Mouse (Mus musculus) embryo, embryonic 10 days (tissue): Measurements from ENCODE around the gene Rb1.

Source experiments
- DNase-seq: peaks from one replicate; pipeline ENCODE4 v3.0.0-alpha.2; 2015; ENCODE audit warnings: low spot score

Gene Rb1

GRCm38 (mm10) chr14:73148125-73148524, 177.5 kb downstream of the Rb1 start:
- DNase-seq: no peak

- DNase-seq: no peak
Observed at GRCm38 (mm10) chr14:73146721-73147120, 178.9 kb downstream of the Rb1 start.

GRCm38 (mm10) chr14:73145531-73145930, 180.1 kb downstream of the Rb1 start:
- DNase-seq: no peak

GRCm38 (mm10) chr14:73143710-73144420, 181.8 kb downstream of the Rb1 start:
- DNase-seq: peak; percentile 22

GRCm38 (mm10) chr14:73142896-73143709, 182.5 kb downstream of the Rb1 start:
- DNase-seq: peak; percentile 85

- DNase-seq: peak; percentile 56
Observed at GRCm38 (mm10) chr14:73142421-73142895, 183.2 kb downstream of the Rb1 start.

- peak; percentile 24 for DNase-seq
Observed at GRCm38 (mm10) chr14:73141800-73142199, 183.8 kb downstream of the Rb1 start.

GRCm38 (mm10) chr14:73139866-73140265, 185.8 kb downstream of the Rb1 start:
- DNase-seq: no peak

- DNase-seq: no peak
Observed at GRCm38 (mm10) chr14:73138483-73138882, 187.1 kb downstream of the Rb1 start.

GRCm38 (mm10) chr14:73137234-73137633, 188.4 kb downstream of the Rb1 start:
- no peak for DNase-seq
